Mouse (Mus musculus) neural tube, embryonic 15.5 days (tissue): ENCODE measurements at regions not wholly inside any gene's neighbourhood (a gene's known extent, or its start where the extent isn't known, plus 50 kb on each side); places are given as distances from the start of the nearest gene placed in this dataset.

Experiments
- ATAC-seq: fragments of 200-750 bp; cut with Nextera tagmentation; 2 replicates; pipeline ENCODE4 v1.8.0; 2017; ENCODE audit warnings: mild to moderate bottlenecking, moderate TSS enrichment, moderate library complexity; ENCODE audit not compliant: low FRiP score
- H3K27ac ChIP-seq: fragments of 300-500 bp; sonication (generic); replicated peaks from 2 replicates; pipeline ENCODE4 v1.5.1; 2015; ENCODE audit warnings: mild to moderate bottlenecking, inconsistent platforms
- H3K27me3 ChIP-seq: fragments of 300-500 bp; sonication (generic); replicated peaks from 2 replicates; pipeline ENCODE4 v1.6.1; 2015; ENCODE audit warnings: inconsistent platforms
- H3K36me3 ChIP-seq: fragments of 300-500 bp; sonication (generic); 2 replicates; pipeline ENCODE4 v1.6.1; 2015; ENCODE audit warnings: inconsistent platforms
- H3K4me1 ChIP-seq: fragments of 300-500 bp; sonication (generic); 2 replicates; pipeline ENCODE4 v1.6.1; 2015; ENCODE audit warnings: inconsistent platforms
- H3K4me2 ChIP-seq: fragments of 300-500 bp; sonication (generic); 2 replicates; pipeline ENCODE4 v1.6.1; 2015; ENCODE audit warnings: inconsistent platforms, mild to moderate bottlenecking, moderate library complexity
- H3K4me3 ChIP-seq: fragments of 300-500 bp; sonication (generic); replicated peaks from 2 replicates; pipeline ENCODE4 v1.5.1; 2015; ENCODE audit warnings: mild to moderate bottlenecking, inconsistent platforms
- H3K9ac ChIP-seq: fragments of 300-500 bp; sonication (generic); replicated peaks from 2 replicates; pipeline ENCODE4 v1.6.1; 2015; ENCODE audit warnings: mild to moderate bottlenecking, inconsistent platforms
- H3K9me3 ChIP-seq: fragments of 300-500 bp; sonication (generic); replicated peaks from 2 replicates; pipeline ENCODE4 v1.6.1; 2016; ENCODE audit warnings: inconsistent platforms
- WGBS: fragments of 180-500 bp; shearing (Covaris S2); methylation state at CpG from one replicate; pipeline ENCODE4 v1.1.7; 2015; ENCODE audit warnings: mixed read lengths; 5-methylcytosine and 5-hydroxymethylcytosine counted together

DNA sequence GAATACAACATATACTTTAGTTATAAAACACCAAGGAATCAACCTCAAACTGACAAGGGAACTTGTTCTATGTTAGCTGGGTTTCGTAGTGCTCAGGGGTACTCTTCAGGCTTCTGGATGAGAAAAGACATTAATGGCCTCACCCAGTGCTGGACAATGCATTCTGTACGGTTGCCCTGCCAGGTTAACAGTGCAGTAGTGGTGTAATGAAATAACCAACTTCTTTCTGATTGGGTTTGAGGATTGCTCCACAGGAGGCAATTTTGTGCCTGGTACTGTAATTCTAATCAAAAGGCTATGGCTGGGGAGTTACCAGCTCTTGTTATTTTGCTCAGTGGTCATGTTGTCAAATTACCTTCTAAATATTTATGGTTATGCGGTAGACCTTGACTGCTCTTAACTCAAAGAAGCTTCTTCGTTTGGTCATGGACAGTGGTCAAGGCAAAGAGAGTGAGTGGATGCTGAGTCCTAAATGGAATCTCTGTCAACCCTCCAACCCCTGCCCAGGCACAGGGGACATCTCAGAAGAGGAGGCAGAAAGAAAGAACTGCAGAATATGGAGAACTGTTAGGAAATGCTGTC is 158.8 kb upstream of the B3gat2 start:
- Histone ChIP-seq H3K9me3 (no peaks in the 10 kb centered on the region), H3K9ac (no peak overlapping the region), H3K27ac (no peak overlapping the region), H3K36me3 (no peaks in the 10 kb centered on the region), H3K27me3 (no peaks in the 10 kb centered on the region), H3K4me2 (no peak overlapping the region), H3K4me3 (no peak overlapping the region), H3K4me1 (no peaks in the 10 kb centered on the region)
- no peak for ATAC-seq
- WGBS = 84% methylated on average over 4 of the region's 4 CpGs

- Histone ChIP-seq H3K4me3 (no peak overlapping the region), H3K4me1 (no peaks in the 10 kb centered on the region), H3K27me3 (no peaks in the 10 kb centered on the region), H3K4me2 (no peak overlapping the region), H3K36me3 (no peaks in the 10 kb centered on the region), H3K9ac (no peak overlapping the region), H3K27ac (no peak overlapping the region), H3K9me3 (0 out of 2 replicates have a peak, but pooled peaks cover 2% of the 10 kb centered on the region)
- ATAC-seq = no peak
- whole genome bisulfite sequencing = 44% methylated on average over 4 of the region's 4 CpGs
Measured at GRCm38 (mm10) chr1:23629366-23629765, 132.2 kb upstream of the B3gat2 start.

DNA sequence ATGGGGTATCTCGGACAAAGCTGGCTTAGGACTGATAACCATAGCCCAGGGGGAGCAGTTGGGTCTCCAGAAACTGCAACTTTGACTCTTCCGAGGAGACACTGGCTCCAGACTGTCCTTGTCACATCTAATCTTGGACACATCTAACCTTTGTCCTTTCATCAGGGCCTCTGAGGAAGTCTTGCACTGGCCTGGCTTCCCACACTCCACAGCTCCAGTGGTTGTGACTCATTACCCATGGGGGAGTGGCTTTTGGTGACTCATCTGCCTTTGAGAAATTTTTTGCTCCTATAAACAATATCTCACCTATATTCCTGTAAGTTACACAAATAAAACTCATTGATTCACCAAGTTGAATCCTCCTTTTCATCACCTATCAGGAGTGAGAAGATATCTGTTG is 116.5 kb upstream of the B3gat2 start:
- Histone ChIP-seq H3K4me1 (peaks cover 13% of the 10 kb centered on the region; the same call in 1 of the 2 replicates), H3K9me3 (no peaks in the 10 kb centered on the region), H3K36me3 (no peaks in the 10 kb centered on the region), H3K4me3 (no peak overlapping the region), H3K27me3 (no peaks in the 10 kb centered on the region), H3K4me2 (no peak overlapping the region), H3K9ac (no peak overlapping the region), H3K27ac (no peak overlapping the region)
- no peak for ATAC-seq
- WGBS = 84% methylated on average over 2 of the region's 2 CpGs

GRCm38 (mm10) chr1:23648875-23649506 is 112.6 kb upstream of the B3gat2 start:
- Histone ChIP-seq H3K36me3 (no peaks in the 10 kb centered on the region), H3K9ac (no peak overlapping the region), H3K27me3 (no peaks in the 10 kb centered on the region), H3K4me1 (peaks cover 13% of the 10 kb centered on the region; the same call in 1 of the 2 replicates), H3K27ac (no peak overlapping the region), H3K4me2 (no peak overlapping the region), H3K4me3 (no peak overlapping the region), H3K9me3 (no peaks in the 10 kb centered on the region)
- 48% methylated on average over 7 of the region's 7 CpGs for WGBS
- peak; percentile 47; the same call in 1 of the 2 replicates for ATAC-seq

DNA sequence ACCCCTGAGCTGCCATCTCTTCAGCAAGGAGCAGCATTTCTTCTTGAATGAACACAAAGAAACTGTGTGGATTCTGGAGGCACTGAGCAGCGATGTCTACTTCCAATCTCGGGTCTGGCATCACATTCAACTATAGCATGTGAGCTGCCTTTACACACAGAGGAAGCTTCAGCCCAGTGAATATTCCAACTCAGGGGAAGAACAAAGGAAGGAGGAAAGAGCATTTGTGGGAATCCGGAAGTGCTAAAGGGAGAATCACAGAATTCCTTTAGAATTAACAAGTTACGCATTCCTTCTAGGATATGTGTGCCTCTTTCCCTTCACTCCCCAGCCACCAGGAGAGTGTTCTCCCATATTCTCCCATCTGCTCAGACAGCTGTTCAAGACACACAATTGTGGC is 111.7 kb upstream of the B3gat2 start:
- WGBS = 71% methylated on average over 4 of the region's 4 CpGs
- no peak for ATAC-seq
- H3K27ac ChIP-seq = no peak overlapping the region
- no peaks in the 10 kb centered on the region for H3K36me3 ChIP-seq
- peaks cover 13% of the 10 kb centered on the region; the same call in 1 of the 2 replicates for H3K4me1 ChIP-seq
- H3K4me3 ChIP-seq = no peak overlapping the region
- no peak overlapping the region for H3K4me2 ChIP-seq
- H3K27me3 ChIP-seq = no peaks in the 10 kb centered on the region
- H3K9me3 ChIP-seq = no peaks in the 10 kb centered on the region
- H3K9ac ChIP-seq = no peak overlapping the region

DNA sequence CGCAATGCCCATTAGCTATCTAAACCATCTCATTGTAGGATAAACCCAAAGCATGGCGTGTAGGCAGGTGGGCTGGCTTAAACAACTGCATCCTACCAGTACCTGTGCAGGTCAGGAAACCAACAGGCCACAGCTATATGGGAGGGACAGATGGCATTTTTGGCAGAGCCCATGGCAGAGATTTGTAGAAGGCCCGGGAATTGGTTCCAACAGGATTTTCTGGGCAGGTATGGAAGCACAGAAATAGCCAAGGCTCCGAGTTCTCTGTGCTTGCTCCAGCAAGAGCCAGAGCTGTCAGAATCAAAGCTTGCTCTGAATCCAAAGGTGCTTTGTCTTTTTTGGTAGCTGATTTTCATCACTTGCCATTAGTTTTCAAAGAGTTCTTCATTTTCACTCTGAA is 107.9 kb upstream of the B3gat2 start:
- Histone ChIP-seq H3K36me3 (no peaks in the 10 kb centered on the region), H3K4me1 (peaks cover 17% of the 10 kb centered on the region; the same call in 1 of the 2 replicates), H3K4me2 (no peak overlapping the region), H3K9me3 (no peaks in the 10 kb centered on the region), H3K9ac (no peak overlapping the region), H3K27me3 (no peaks in the 10 kb centered on the region), H3K4me3 (no peak overlapping the region), H3K27ac (no peak overlapping the region)
- ATAC-seq = no peak
- 94% methylated on average over 4 of the region's 4 CpGs for WGBS

- Histone ChIP-seq H3K4me1 (peaks cover 4% of the 10 kb centered on the region; the same call in 1 of the 2 replicates), H3K9ac (no peak overlapping the region), H3K27ac (no peak overlapping the region), H3K4me2 (no peak overlapping the region), H3K36me3 (no peaks in the 10 kb centered on the region), H3K4me3 (no peak overlapping the region), H3K27me3 (no peaks in the 10 kb centered on the region), H3K9me3 (no peaks in the 10 kb centered on the region)
- WGBS = 91% methylated on average over 1 of the region's 1 CpGs
- no peak for ATAC-seq
Measured at GRCm38 (mm10) chr1:23655768-23656167, 105.8 kb upstream of the B3gat2 start.

- no peaks in the 10 kb centered on the region for H3K9me3 ChIP-seq
- H3K27ac ChIP-seq = no peak overlapping the region
- no peaks in the 10 kb centered on the region for H3K27me3 ChIP-seq
- H3K4me3 ChIP-seq = no peak overlapping the region
- H3K9ac ChIP-seq = no peak overlapping the region
- 60% methylated on average over 12 of the region's 12 CpGs for WGBS
- no peak overlapping the region for H3K4me2 ChIP-seq
- no peak for ATAC-seq
- H3K36me3 ChIP-seq = no peaks in the 10 kb centered on the region
- H3K4me1 ChIP-seq = peaks cover 4% of the 10 kb centered on the region; the same call in 1 of the 2 replicates
Measured at GRCm38 (mm10) chr1:23656302-23656701, 105.3 kb upstream of the B3gat2 start.

- Histone ChIP-seq H3K9ac (no peak overlapping the region), H3K4me1 (peaks cover 4% of the 10 kb centered on the region; the same call in 1 of the 2 replicates), H3K27me3 (no peaks in the 10 kb centered on the region), H3K9me3 (no peaks in the 10 kb centered on the region), H3K36me3 (no peaks in the 10 kb centered on the region), H3K27ac (no peak overlapping the region), H3K4me3 (no peak overlapping the region), H3K4me2 (no peak overlapping the region)
- 77% methylated on average over 8 of the region's 8 CpGs for WGBS
- no peak for ATAC-seq
Measured at GRCm38 (mm10) chr1:23656718-23657117, 104.8 kb upstream of the B3gat2 start.

- ATAC-seq = no peak
- Histone ChIP-seq H3K4me1 (no peaks in the 10 kb centered on the region), H3K4me2 (no peak overlapping the region), H3K9me3 (no peaks in the 10 kb centered on the region), H3K27ac (no peak overlapping the region), H3K4me3 (no peak overlapping the region), H3K36me3 (no peaks in the 10 kb centered on the region), H3K9ac (no peak overlapping the region), H3K27me3 (no peaks in the 10 kb centered on the region)
- WGBS = 69% methylated on average over 4 of the region's 4 CpGs
Measured at GRCm38 (mm10) chr1:23670514-23670913, 91.0 kb upstream of the B3gat2 start.

DNA sequence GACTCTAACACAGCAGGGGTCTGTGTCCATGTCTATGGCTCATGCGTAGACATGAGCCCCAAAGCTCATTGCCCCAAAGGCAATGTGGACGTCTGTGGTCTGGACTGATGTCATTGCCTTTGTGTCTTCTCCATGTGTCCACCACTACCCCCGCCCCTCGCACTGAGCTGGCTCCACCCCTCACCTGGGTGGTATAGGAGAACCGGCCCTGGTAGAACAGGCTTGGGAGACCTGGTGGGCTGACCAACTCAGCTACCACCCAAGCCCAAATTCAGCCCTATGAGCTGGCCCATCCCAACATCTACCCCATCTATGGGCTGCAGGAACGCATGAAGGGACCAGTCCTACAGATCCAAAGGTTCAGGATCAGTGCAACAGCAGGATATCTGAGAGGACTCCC is 87.2 kb upstream of the B3gat2 start:
- no peak overlapping the region for H3K27ac ChIP-seq
- ATAC-seq = no peak
- H3K4me1 ChIP-seq = no peaks in the 10 kb centered on the region
- WGBS = 91% methylated on average over 6 of the region's 6 CpGs
- H3K4me2 ChIP-seq = no peak overlapping the region
- no peaks in the 10 kb centered on the region for H3K27me3 ChIP-seq
- no peaks in the 10 kb centered on the region for H3K36me3 ChIP-seq
- no peak overlapping the region for H3K4me3 ChIP-seq
- H3K9ac ChIP-seq = no peak overlapping the region
- no peaks in the 10 kb centered on the region for H3K9me3 ChIP-seq

DNA sequence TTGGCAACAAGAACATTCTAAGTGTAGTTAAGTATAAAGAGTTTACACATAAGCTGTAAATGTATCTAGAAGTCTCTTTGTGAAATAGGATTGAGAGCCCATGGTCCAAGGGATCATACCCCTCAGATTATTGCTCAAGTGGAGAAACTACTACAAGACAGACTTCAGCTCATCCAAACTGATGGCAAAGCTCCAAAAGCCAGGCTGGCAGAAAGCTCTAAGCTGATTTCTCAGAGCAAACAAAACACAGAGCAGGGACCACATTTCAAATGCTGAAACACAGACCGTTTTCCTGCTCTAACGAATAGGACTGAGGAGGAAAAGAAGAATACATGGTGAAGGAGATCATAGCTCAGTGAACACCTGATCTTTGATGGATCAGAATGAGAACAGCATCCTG is 85.3 kb upstream of the B3gat2 start:
- H3K4me2 ChIP-seq = no peak overlapping the region
- no peak overlapping the region for H3K27ac ChIP-seq
- no peak overlapping the region for H3K4me3 ChIP-seq
- WGBS = 82% methylated on average over 2 of the region's 2 CpGs
- no peaks in the 10 kb centered on the region for H3K9me3 ChIP-seq
- no peaks in the 10 kb centered on the region for H3K27me3 ChIP-seq
- no peaks in the 10 kb centered on the region for H3K36me3 ChIP-seq
- no peaks in the 10 kb centered on the region for H3K4me1 ChIP-seq
- H3K9ac ChIP-seq = no peak overlapping the region
- no peak for ATAC-seq
